Comparison of ENCODE assay signal across 16 mouse cellular contexts in the genomic region with DNA sequence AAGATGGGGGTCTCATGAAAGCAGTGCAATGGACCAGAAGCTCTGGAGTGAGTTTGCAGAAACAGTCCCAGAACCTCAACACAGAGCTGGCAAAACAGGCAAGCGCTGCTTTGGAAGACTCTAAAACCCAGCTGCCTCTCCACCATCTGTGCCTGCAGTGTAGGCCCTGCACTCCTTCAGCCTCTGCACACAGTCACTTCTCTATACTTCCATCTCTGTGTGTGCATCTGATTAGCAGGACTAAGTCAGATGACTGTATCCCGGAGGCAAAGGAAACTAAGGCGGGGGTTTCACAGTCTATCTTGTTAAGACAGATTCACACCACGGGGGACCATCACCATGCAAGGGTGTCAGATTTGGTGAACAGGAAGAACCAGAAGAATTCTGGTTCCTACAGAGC.
"Had no signal": no experiment of that assay in that cellular context is flagged by ENCODE, and none has a peak within 500 bp of the region (broad histone marks: within the 10 kb centered on the region; RNA-seq: fewer than 3 reads in every experiment).

No protein-coding gene starts in this region.

- H3K4me1 ChIP-seq: limb, embryonic 12.5 days; limb, embryonic 15.5 days had no signal

- H3K9ac ChIP-seq: limb, embryonic 12.5 days; limb, embryonic 15.5 days; liver, embryonic 14.5 days; liver, postnatal 0 days; lung, embryonic 14.5 days had no signal

- DNase-seq: kidney, adult 18-20 months; kidney, adult 9 months; kidney, postnatal 14 days; kidney, postnatal 4 days; liver, postnatal 0 days; lung, embryonic 14.5 days; midbrain, embryonic 14.5 days; thymus, postnatal 36 days had no signal

- H3K9me3 ChIP-seq: limb, embryonic 12.5 days; limb, embryonic 15.5 days had no signal

- H3K36me3 ChIP-seq: limb, embryonic 12.5 days; limb, embryonic 15.5 days had no signal

- ATAC-seq: inflammation-experienced regulatory T-cells, adult 6 months; intestine, embryonic 16.5 days; liver, postnatal 0 days; lung, postnatal 0 days had no signal

- H3K27ac ChIP-seq: limb, embryonic 12.5 days; limb, embryonic 15.5 days; liver, embryonic 14.5 days; macrophage had no signal

- H3K4me2 ChIP-seq: limb, embryonic 12.5 days; limb, embryonic 15.5 days; liver, embryonic 11.5 days; lung, embryonic 14.5 days had no signal

- H3K4me3 ChIP-seq: limb, embryonic 12.5 days; limb, embryonic 15.5 days had no signal
